ENCODE assay signal across 8 mouse cellular contexts in the genomic region with DNA sequence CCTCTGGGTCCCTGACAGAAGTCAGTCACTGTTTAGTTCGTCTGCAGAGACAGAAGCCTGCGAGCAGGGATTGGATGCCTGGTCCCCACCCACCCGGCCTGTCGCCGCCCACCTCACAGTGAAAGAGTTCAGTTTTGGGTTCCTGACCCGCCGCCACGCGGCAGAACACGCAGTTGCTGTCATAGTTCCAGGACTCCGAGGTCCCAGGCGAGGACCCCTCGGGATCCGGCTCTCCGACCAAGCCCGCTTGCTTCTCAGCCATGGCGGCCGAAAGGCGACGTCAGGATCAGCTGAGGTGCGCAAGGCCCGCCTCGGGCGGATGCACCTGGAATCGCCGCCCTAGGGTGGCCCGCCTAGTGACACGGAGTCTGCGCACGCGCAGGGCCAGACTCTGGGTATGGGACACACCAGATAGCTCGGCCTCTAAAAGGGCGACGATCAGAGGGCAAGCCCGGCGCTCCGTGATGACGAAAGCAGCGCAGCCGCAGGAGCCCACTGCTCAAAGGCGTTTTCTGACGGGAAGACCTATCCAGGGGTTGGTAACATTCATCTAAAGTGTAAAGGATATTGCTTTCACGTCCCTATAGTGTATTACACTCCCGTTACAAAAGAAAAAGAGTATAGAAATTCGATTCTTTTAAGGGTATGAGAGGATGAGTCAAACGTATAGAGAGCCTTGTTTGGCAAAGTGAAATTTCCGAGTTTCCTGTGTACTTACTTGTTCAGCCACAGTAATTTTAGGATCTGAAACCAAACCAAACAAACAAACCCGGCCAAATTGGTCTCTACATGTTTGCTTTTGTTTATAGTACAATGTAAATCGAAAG. TPM values are rescaled to one million over a fixed set of nuclear protein-coding genes. Genes with fewer than 3 reads are reported as not detected.
DNase-seq lines count a peak whose midpoint lies in the region; ATAC-seq lines count a peak whose summit lies in the region.

No protein-coding gene starts in this region.

- peaks cover 8% of the 10 kb centered on the region; the same call in 1 of the 2 replicates for H3K79me2 ChIP-seq in macrophage (ENCODE audit: inconsistent target)

- WGBS in hindbrain, embryonic 16.5 days = 2% methylated on average over 49 of the region's 49 CpGs
- 1% methylated on average over 49 of the region's 49 CpGs for WGBS in macrophage (ENCODE audit: missing documents)

- peak overlapping the region; percentile 95 for H3K27ac ChIP-seq in hindbrain, embryonic 16.5 days (ENCODE audit: low read depth, low read length)
- peak overlapping the region; percentile 81 for H3K27ac ChIP-seq in macrophage

- peak overlapping the region; percentile 80 for H3K4me3 ChIP-seq in hindbrain, embryonic 16.5 days (ENCODE audit: low read length)
- H3K4me3 ChIP-seq in macrophage (ENCODE audit: inconsistent target) = peak overlapping the region; percentile 57

- H3K9ac ChIP-seq in hindbrain, embryonic 16.5 days (ENCODE audit: low read depth, low read length) = peak overlapping the region; percentile 84

- peak; percentile 89 for DNase-seq in WW6 (ENCODE audit: low read depth, low spot score)
- DNase-seq in cerebellum, postnatal 4 days (ENCODE audit: low spot score in 2 of 2) = peak; percentile 94 to 97
- DNase-seq in gastrocnemius, adult 18-20 months (ENCODE audit: low spot score) = peak; percentile 98
- peak; percentile 99 for DNase-seq in left cerebral cortex, adult 18-20 months (ENCODE audit: low spot score in 2 of 2)
- DNase-seq in right cerebral cortex, adult 18-20 months = peak; percentile 99
- peak; percentile 92 for DNase-seq in urinary bladder, postnatal 10 days (ENCODE audit: low spot score)

- peak; percentile 100 for ATAC-seq in hindbrain, embryonic 16.5 days

- H3K4me1 ChIP-seq in hindbrain, embryonic 16.5 days (ENCODE audit: control insufficient read depth, insufficient read depth, low read depth, low read length) = peaks cover 5% of the 10 kb centered on the region

- peak overlapping the region; percentile 85 for H3K4me2 ChIP-seq in hindbrain, embryonic 16.5 days (ENCODE audit: low read length)

- H3K36me3 ChIP-seq in hindbrain, embryonic 16.5 days (ENCODE audit: control insufficient read depth, insufficient read depth, low read length) = no peaks in the 10 kb centered on the region
- peaks cover 5% of the 10 kb centered on the region for H3K36me3 ChIP-seq in macrophage (ENCODE audit: inconsistent target)

- no peaks in the 10 kb centered on the region for H3K27me3 ChIP-seq in hindbrain, embryonic 16.5 days (replicated peaks; ENCODE audit: control insufficient read depth, insufficient read depth, low read length)

- no peaks in the 10 kb centered on the region for H3K9me3 ChIP-seq in hindbrain, embryonic 16.5 days (ENCODE audit: control insufficient read depth, low read length)

RNA-seq across cellular contexts. Expression of a gene that starts 11.1 kb away (rescaled TPM):
- 10 to 100 TPM; 56.0 to 62.1 TPM for total RNA-seq in gastrocnemius, adult 18-20 months (2021)
- 17.2 and 21.2 TPM in 2 replicates for polyA plus RNA-seq in hindbrain, embryonic 16.5 days (2015; fragmentation: Nextera tagmentation; extraction: Ambion mirVana)
- 10 to 100 TPM; 48.9 to 49.9 TPM for total RNA-seq in left cerebral cortex, adult 18-20 months (2021)
- 10 to 100 TPM in 25 of 26 experiments, 1 to 10 TPM in 1; 8.3 to 40.2 (median 19.0) TPM for total RNA-seq in macrophage (2018; cell fraction: chromatin; rRNA removed)
- 10 to 100 TPM; 10.0 to 21.8 (median 14.8) TPM for total RNA-seq in macrophage (2018; cell fraction: cytosol; rRNA removed)
- total RNA-seq in macrophage (2018; cell fraction: nucleus; rRNA removed) = 10 to 100 TPM; 10.3 to 43.2 (median 15.4) TPM
- polyA plus RNA-seq in macrophage (2018) = 5.1 to 20.7 TPM (median 16.6 TPM) in 3 replicates

RNA-seq across cellular contexts. Expression of a gene that starts 17.8 kb away (rescaled TPM):
- 1 to 10 TPM; 3.1 to 3.9 TPM for total RNA-seq in gastrocnemius, adult 18-20 months (2021)
- polyA plus RNA-seq in hindbrain, embryonic 16.5 days (2015; fragmentation: Nextera tagmentation; extraction: Ambion mirVana) = 19.1 and 19.8 TPM in 2 replicates
- 1 to 10 TPM; 9.7 to 9.9 TPM for total RNA-seq in left cerebral cortex, adult 18-20 months (2021)
- total RNA-seq in macrophage (2018; cell fraction: chromatin; rRNA removed) = 10 to 100 TPM; 10.0 to 46.2 (median 32.3) TPM
- total RNA-seq in macrophage (2018; cell fraction: cytosol; rRNA removed) = 1 to 10 TPM; 2.5 to 5.3 (median 4.4) TPM
- 10 to 100 TPM in 23 of 26 experiments, 1 to 10 TPM in 3; 7.6 to 34.9 (median 18.2) TPM for total RNA-seq in macrophage (2018; cell fraction: nucleus; rRNA removed)
- polyA plus RNA-seq in macrophage (2018) = 4.8 to 7.8 TPM (median 6.3 TPM) in 3 replicates

Comparison
In these comparisons a context has a peak if more than half of its experiments do, and no peak if none do; other contexts are left out.
1. Peak in every context shown above with its lines: DNase-seq, ATAC-seq, H3K4me3 ChIP-seq and H3K27ac ChIP-seq.